Mouse (Mus musculus) embryonic facial prominence, embryonic 14.5 days (tissue): ENCODE data around the gene Caln1. TPM values are rescaled to one million over a fixed set of nuclear protein-coding genes. Genes with fewer than 3 reads are reported as not detected.

Experiments used
- ATAC-seq: fragments of 200-750 bp; cut with Nextera tagmentation; 2 replicates; pipeline ENCODE4 v1.8.0; 2017; ENCODE audit warnings: low read depth, moderate number of reproducible peaks, moderate TSS enrichment
- DNase-seq: peaks from one replicate; pipeline ENCODE4 v3.0.0-alpha.2; 2015; ENCODE audit warnings: low spot score
- H3K27ac ChIP-seq: fragments of 300-500 bp; sonication (generic); replicated peaks from 2 replicates; pipeline ENCODE4 v1.5.1; 2014; ENCODE audit warnings: low read depth, mild to moderate bottlenecking, low read length, moderate library complexity
- H3K27me3 ChIP-seq: fragments of 300-500 bp; sonication (generic); replicated peaks from 2 replicates; pipeline ENCODE4 v1.6.1; 2014; ENCODE audit warnings: low read length; ENCODE audit not compliant: control insufficient read depth, insufficient read depth
- H3K36me3 ChIP-seq: fragments of 300-500 bp; sonication (generic); 2 replicates; pipeline ENCODE4 v1.6.1; 2014; ENCODE audit warnings: low read length, mixed read lengths; ENCODE audit not compliant: control insufficient read depth, insufficient read depth
- H3K4me1 ChIP-seq: fragments of 300-500 bp; sonication (generic); 2 replicates; pipeline ENCODE4 v1.6.1; 2014; ENCODE audit warnings: antibody characterized with exemption, low read length; ENCODE audit not compliant: control insufficient read depth, insufficient read depth
- H3K4me2 ChIP-seq: fragments of 300-500 bp; sonication (generic); 2 replicates; pipeline ENCODE4 v1.6.1; 2014; ENCODE audit warnings: low read depth, mild to moderate bottlenecking, low read length, moderate library complexity, mixed read lengths
- H3K4me3 ChIP-seq: fragments of 300-500 bp; sonication (generic); 2 replicates; pipeline ENCODE4 v1.5.1; 2014; ENCODE audit warnings: low read depth, mild to moderate bottlenecking, low read length
- H3K9ac ChIP-seq: fragments of 300-500 bp; sonication (generic); 2 replicates; pipeline ENCODE4 v1.6.1; 2014; ENCODE audit warnings: low read depth, mild to moderate bottlenecking, low read length, moderate library complexity, mixed read lengths
- H3K9me3 ChIP-seq: fragments of 300-500 bp; sonication (generic); 2 replicates; pipeline ENCODE4 v1.6.1; 2016; ENCODE audit warnings: low read length; ENCODE audit not compliant: control insufficient read depth
- WGBS: fragments of 180-500 bp; shearing (Covaris S2); extraction: QIAGEN DNeasy Blood & Tissue Kit; methylation state at CpG from one replicate; pipeline ENCODE4 v1.1.7; 2014; 5-methylcytosine and 5-hydroxymethylcytosine counted together
- polyA plus RNA-seq: library from polyadenylated mRNA; unstranded; fragments of >200 nt; fragmentation: Nextera tagmentation; extraction: Ambion mirVana; gene quantifications from 2 replicates; pipeline ENCODE4 v1.2.1, GENCODE M21; 2014

The Caln1 gene
- polyA plus RNA-seq, 1 experiment from 2014 or later, result 2.2 TPM

GRCm38 (mm10) chr5:130405201-130405600 is 35.9 kb downstream of the Caln1 start:
- 18% methylated on average over 1 of the region's 1 CpGs for WGBS
- no peaks in the 10 kb centered on the region for H3K36me3 ChIP-seq
- no peak overlapping the region for H3K9ac ChIP-seq
- no peaks in the 10 kb centered on the region for H3K27me3 ChIP-seq
- H3K4me2 ChIP-seq, result no peak overlapping the region
- H3K4me3 ChIP-seq, result no peak overlapping the region
- ATAC-seq (no peak), DNase-seq (peak; percentile 8)
- H3K27ac ChIP-seq, result no peak overlapping the region
- H3K9me3 ChIP-seq, result 0 out of 2 replicates have a peak, but pooled peaks cover 8% of the 10 kb centered on the region
- H3K4me1 ChIP-seq, result no peaks in the 10 kb centered on the region

GRCm38 (mm10) chr5:130409706-130410105 is 40.5 kb downstream of the Caln1 start:
- ATAC-seq (no peak), DNase-seq (no peak)

GRCm38 (mm10) chr5:130411516-130411915 is 42.3 kb downstream of the Caln1 start:
- no peak for ATAC-seq
- no peaks in the 10 kb centered on the region for H3K4me1 ChIP-seq
- whole genome bisulfite sequencing, result 87% methylated on average over 17 of the region's 17 CpGs

More at GRCm38 (mm10) chr5:130409706-130410105, 40.5 kb downstream of the Caln1 start:
- Histone ChIP-seq H3K4me2 (no peak overlapping the region), H3K4me1 (no peaks in the 10 kb centered on the region), H3K27me3 (no peaks in the 10 kb centered on the region), H3K36me3 (no peaks in the 10 kb centered on the region), H3K27ac (no peak overlapping the region), H3K4me3 (no peak overlapping the region), H3K9me3 (peaks cover 10% of the 10 kb centered on the region; the same call in 1 of the 2 replicates), H3K9ac (no peak overlapping the region)
- 89% methylated on average over 6 of the region's 6 CpGs for WGBS

DNA sequence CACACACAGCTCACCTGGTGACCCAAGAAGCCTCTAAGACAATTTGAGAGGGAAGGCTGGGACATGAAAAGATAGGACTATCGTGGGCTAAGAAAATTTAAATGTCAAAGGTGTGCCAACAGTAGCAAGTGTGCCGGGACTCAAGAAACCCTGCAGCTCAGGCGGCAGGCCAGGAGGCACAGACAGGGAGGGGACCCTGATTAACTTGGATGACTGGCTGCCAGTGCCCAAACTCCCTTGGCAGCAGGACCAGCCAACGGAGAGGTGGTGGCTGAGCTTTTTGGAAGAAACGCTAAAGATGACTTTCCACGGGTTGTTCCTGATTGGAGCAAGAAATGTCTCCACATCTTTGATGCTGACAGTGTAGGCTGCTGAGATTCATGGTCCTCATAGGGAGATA is 78.2 kb downstream of the Caln1 start:
- Histone ChIP-seq H3K4me1 (0 out of 2 replicates have a peak, but pooled peaks cover 8% of the 10 kb centered on the region), H3K27ac (no peak overlapping the region), H3K36me3 (no peaks in the 10 kb centered on the region), H3K27me3 (peaks cover 52% of the 10 kb centered on the region), H3K4me3 (no peak overlapping the region), H3K9me3 (no peaks in the 10 kb centered on the region), H3K9ac (no peak overlapping the region), H3K4me2 (no peak overlapping the region)
- 32% methylated on average over 6 of the region's 6 CpGs for WGBS
- ATAC-seq, result no peak
- DNase-seq, result no peak

More at GRCm38 (mm10) chr5:130411516-130411915, 42.3 kb downstream of the Caln1 start:
- peaks cover 10% of the 10 kb centered on the region; the same call in 1 of the 2 replicates for H3K9me3 ChIP-seq
- H3K36me3 ChIP-seq, result no peaks in the 10 kb centered on the region
- no peaks in the 10 kb centered on the region for H3K27me3 ChIP-seq
- H3K4me2 ChIP-seq, result no peak overlapping the region
- no peak overlapping the region for H3K9ac ChIP-seq
- no peak overlapping the region for H3K27ac ChIP-seq
- H3K4me3 ChIP-seq, result no peak overlapping the region
- DNase-seq, result no peak

GRCm38 (mm10) chr5:130448491-130448890 is 79.2 kb downstream of the Caln1 start:
- H3K27ac ChIP-seq, result no peak overlapping the region
- peak overlapping the region; percentile 50 for H3K4me3 ChIP-seq
- WGBS, result 2% methylated on average over 20 of the region's 20 CpGs
- peaks cover 56% of the 10 kb centered on the region for H3K27me3 ChIP-seq
- 0 out of 2 replicates have a peak, but pooled peaks cover 8% of the 10 kb centered on the region for H3K4me1 ChIP-seq
- H3K36me3 ChIP-seq, result no peaks in the 10 kb centered on the region
- peak; percentile 44 for DNase-seq
- H3K9ac ChIP-seq, result peak overlapping the region; percentile 55
- no peak for ATAC-seq
- H3K9me3 ChIP-seq, result no peaks in the 10 kb centered on the region
- H3K4me2 ChIP-seq, result peak overlapping the region; percentile 94

- Histone ChIP-seq H3K4me1 (0 out of 2 replicates have a peak, but pooled peaks cover 8% of the 10 kb centered on the region), H3K9me3 (no peaks in the 10 kb centered on the region), H3K9ac (peak overlapping the region; percentile 55), H3K4me3 (peak overlapping the region; percentile 50), H3K4me2 (peak overlapping the region; percentile 94), H3K36me3 (no peaks in the 10 kb centered on the region), H3K27me3 (peaks cover 56% of the 10 kb centered on the region), H3K27ac (no peak overlapping the region)
- WGBS, result under 1% methylated on average over 51 of the region's 77 CpGs
- 0 out of 2 replicates have a peak, but pooled peaks have one; percentile 41 for ATAC-seq
- DNase-seq, result peak; percentile 10
Measured at GRCm38 (mm10) chr5:130448931-130449856, 79.9 kb downstream of the Caln1 start.

GRCm38 (mm10) chr5:130450031-130450541 is 80.8 kb downstream of the Caln1 start:
- DNase-seq (no peak), ATAC-seq (no peak)
- Histone ChIP-seq H3K27me3 (peaks cover 56% of the 10 kb centered on the region), H3K4me3 (peak overlapping the region; percentile 50), H3K27ac (no peak overlapping the region), H3K4me2 (peak overlapping the region; percentile 94), H3K36me3 (no peaks in the 10 kb centered on the region), H3K9me3 (no peaks in the 10 kb centered on the region), H3K9ac (no peak overlapping the region), H3K4me1 (0 out of 2 replicates have a peak, but pooled peaks cover 8% of the 10 kb centered on the region)
- WGBS, result 6% methylated on average over 13 of the region's 14 CpGs

DNA sequence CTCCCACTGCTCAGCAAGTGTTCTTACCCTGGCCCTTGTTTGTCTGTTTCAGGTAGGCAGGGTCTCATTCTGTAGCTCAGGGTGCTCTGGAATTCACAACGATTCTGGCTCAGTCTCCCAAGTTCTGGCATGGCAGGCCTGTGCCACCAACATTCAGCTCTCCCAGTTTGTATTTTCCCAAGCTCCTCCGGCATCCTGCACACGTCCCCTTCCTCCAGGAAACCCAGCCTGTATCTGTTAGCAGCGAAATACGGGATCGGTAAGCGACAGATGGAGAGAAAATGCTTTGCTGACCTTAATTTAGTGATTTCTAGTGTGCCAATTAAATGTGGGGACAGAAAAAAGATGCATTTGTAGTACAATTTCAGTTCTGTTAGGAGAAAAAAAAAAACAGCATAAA is 88.8 kb downstream of the Caln1 start:
- WGBS, result 87% methylated on average over 7 of the region's 7 CpGs
- no peak for ATAC-seq

More for the DNA sequence above, 88.8 kb downstream of the Caln1 start:
- Histone ChIP-seq H3K27me3 (no peaks in the 10 kb centered on the region), H3K9ac (no peak overlapping the region), H3K9me3 (no peaks in the 10 kb centered on the region), H3K36me3 (no peaks in the 10 kb centered on the region), H3K4me3 (no peak overlapping the region), H3K4me1 (no peaks in the 10 kb centered on the region), H3K27ac (no peak overlapping the region), H3K4me2 (no peak overlapping the region)
- no peak for DNase-seq
